Mouse (Mus musculus) lung, embryonic 14.5 days (tissue): ENCODE results near the gene Myh7. TPM values are rescaled to one million over a fixed set of nuclear protein-coding genes. Genes with fewer than 3 reads are reported as not detected.
"Not testable (repeated sequence)": the region's sequence is repeated elsewhere in the genome, so short reads cannot be mapped to it uniquely, and the experiment has no call there.

ENCODE experiments used
- ATAC-seq: fragments of 200-750 bp; cut with Nextera tagmentation; 2 replicates; pipeline ENCODE4 v1.8.0; 2017; ENCODE audit warnings: mild to moderate bottlenecking, moderate TSS enrichment, moderate library complexity; ENCODE audit not compliant: insufficient read depth
- DNase-seq: peaks from one replicate; pipeline ENCODE4 v3.0.0-alpha.2; 2015
- H3K27ac ChIP-seq: fragments of 300-500 bp; sonication (generic); 2 replicates; pipeline ENCODE4 v1.5.1; 2014; ENCODE audit warnings: low read depth, mild to moderate bottlenecking, moderate library complexity
- H3K27me3 ChIP-seq: fragments of 300-500 bp; sonication (generic); 2 replicates; pipeline ENCODE4 v1.6.1; 2014; ENCODE audit warnings: low read length, control low read depth; ENCODE audit not compliant: insufficient read depth
- H3K36me3 ChIP-seq: fragments of 300-500 bp; sonication (generic); 2 replicates; pipeline ENCODE4 v1.6.1; 2014; ENCODE audit warnings: control low read depth; ENCODE audit not compliant: insufficient read depth
- H3K4me1 ChIP-seq: fragments of 300-500 bp; sonication (generic); 2 replicates; pipeline ENCODE4 v1.6.1; 2014; ENCODE audit warnings: antibody characterized with exemption, control low read depth; ENCODE audit not compliant: insufficient read depth
- H3K4me2 ChIP-seq: fragments of 300-500 bp; sonication (generic); 2 replicates; pipeline ENCODE4 v1.6.1; 2014; ENCODE audit warnings: mild to moderate bottlenecking
- H3K4me3 ChIP-seq: fragments of 300-500 bp; sonication (generic); 2 replicates; pipeline ENCODE4 v1.5.1; 2014; ENCODE audit warnings: low read depth, low read length
- H3K9ac ChIP-seq: fragments of 300-500 bp; sonication (generic); 2 replicates; pipeline ENCODE4 v1.6.1; 2014
- H3K9me3 ChIP-seq: fragments of 300-500 bp; sonication (generic); 2 replicates; pipeline ENCODE4 v1.6.1; 2016; ENCODE audit warnings: low read depth, low read length, control low read depth
- CTCF ChIP-seq: IDR thresholded peaks from 2 replicates; pipeline ENCODE4 v1.5.1; 2016; ENCODE audit warnings: antibody characterized with exemption, low read depth
- WGBS: fragments of 180-500 bp; shearing (Covaris S2); extraction: QIAGEN DNeasy Blood & Tissue Kit; methylation state at CpG from one replicate; pipeline ENCODE4 v1.1.7; 2014; 5-methylcytosine and 5-hydroxymethylcytosine counted together
- polyA plus RNA-seq: library from polyadenylated mRNA; unstranded; fragments of >200 nt; fragmentation: Nextera tagmentation; extraction: Ambion mirVana; gene quantifications from 2 replicates; pipeline ENCODE4 v1.2.1, GENCODE M21; 2014

Gene Myh7
- polyA plus RNA-seq, 1 experiment from 2014 or later, result 3.6 TPM

- no peak for TF ChIP-seq CTCF
- Histone ChIP-seq H3K36me3 (no peaks in the 10 kb centered on the region), H3K4me3 (no peak overlapping the region), H3K4me2 (no peak overlapping the region), H3K9me3 (no peaks in the 10 kb centered on the region), H3K27me3 (no peaks in the 10 kb centered on the region), H3K9ac (no peak overlapping the region), H3K4me1 (peaks cover 26% of the 10 kb centered on the region), H3K27ac (peak overlapping the region; percentile 36; the same call in 1 of the 2 replicates)
- ATAC-seq (no peak), DNase-seq (no peak)
- WGBS, result 53% methylated on average over 18 of the region's 18 CpGs
These were observed 9.7 kb upstream of the Myh7 start for GRCm38 (mm10) chr14:55003878-55004855.

GRCm38 (mm10) chr14:55002687-55003120 lies 8.3 kb upstream of the Myh7 start:
- peak; percentile 57 for DNase-seq
- Histone ChIP-seq H3K4me1 (peaks cover 26% of the 10 kb centered on the region), H3K4me3 (no peak overlapping the region), H3K4me2 (peak overlapping the region; percentile 46), H3K9me3 (no peaks in the 10 kb centered on the region), H3K36me3 (no peaks in the 10 kb centered on the region), H3K27me3 (no peaks in the 10 kb centered on the region), H3K27ac (peak overlapping the region; percentile 24; the same call in 1 of the 2 replicates), H3K9ac (no peak overlapping the region)
- TF ChIP-seq CTCF, result no peak
- 17% methylated on average over 7 of the region's 7 CpGs for WGBS
- peak; percentile 24; the same call in 1 of the 2 replicates for ATAC-seq

GRCm38 (mm10) chr14:55001938-55002686 lies 7.7 kb upstream of the Myh7 start:
- Histone ChIP-seq H3K4me1 (peaks cover 26% of the 10 kb centered on the region), H3K9me3 (no peaks in the 10 kb centered on the region), H3K27me3 (no peaks in the 10 kb centered on the region), H3K36me3 (no peaks in the 10 kb centered on the region), H3K9ac (no peak overlapping the region), H3K27ac (no peak overlapping the region), H3K4me3 (no peak overlapping the region), H3K4me2 (peak overlapping the region; percentile 46)
- WGBS, result 23% methylated on average over 12 of the region's 12 CpGs
- ATAC-seq (peak; percentile 48; the same call in 1 of the 2 replicates), DNase-seq (peak; percentile 62)
- no peak for TF ChIP-seq CTCF

GRCm38 (mm10) chr14:55001446-55001845 lies 7.0 kb upstream of the Myh7 start:
- no peak for TF ChIP-seq CTCF

GRCm38 (mm10) chr14:55000814-55001213 lies 6.4 kb upstream of the Myh7 start:
- no peaks in the 10 kb centered on the region for H3K9me3 ChIP-seq
- DNase-seq, result no peak
- no peak for ATAC-seq
- H3K4me1 ChIP-seq, result peaks cover 26% of the 10 kb centered on the region
- TF ChIP-seq CTCF, result no peak
- no peak overlapping the region for H3K27ac ChIP-seq
- no peak overlapping the region for H3K4me3 ChIP-seq
- no peaks in the 10 kb centered on the region for H3K27me3 ChIP-seq
- no peak overlapping the region for H3K4me2 ChIP-seq
- no peak overlapping the region for H3K9ac ChIP-seq
- 77% methylated on average over 6 of the region's 6 CpGs for WGBS
- H3K36me3 ChIP-seq, result no peaks in the 10 kb centered on the region

More at GRCm38 (mm10) chr14:55001446-55001845, 7.0 kb upstream of the Myh7 start:
- H3K4me3 ChIP-seq, result no peak overlapping the region
- DNase-seq (no peak), ATAC-seq (no peak)
- no peak overlapping the region for H3K27ac ChIP-seq
- no peak overlapping the region for H3K9ac ChIP-seq
- 97% methylated on average over 2 of the region's 2 CpGs for WGBS
- no peaks in the 10 kb centered on the region for H3K36me3 ChIP-seq
- H3K4me1 ChIP-seq, result peaks cover 26% of the 10 kb centered on the region
- no peak overlapping the region for H3K4me2 ChIP-seq
- no peaks in the 10 kb centered on the region for H3K9me3 ChIP-seq
- no peaks in the 10 kb centered on the region for H3K27me3 ChIP-seq

- not testable (repeated sequence) for ATAC-seq, H3K4me2 ChIP-seq, H3K9ac ChIP-seq, H3K36me3 ChIP-seq, H3K27me3 ChIP-seq, DNase-seq, H3K4me3 ChIP-seq, H3K9me3 ChIP-seq, H3K27ac ChIP-seq
- peaks cover 27% of the 10 kb centered on the region for H3K4me1 ChIP-seq
- 78% methylated on average over 5 of the region's 5 CpGs for WGBS
These were observed 5.4 kb upstream of the Myh7 start for GRCm38 (mm10) chr14:54999868-55000267.

- no peaks in the 10 kb centered on the region for H3K9me3 ChIP-seq
- ATAC-seq, result no peak
- no peak overlapping the region for H3K4me2 ChIP-seq
- no peaks in the 10 kb centered on the region for H3K27me3 ChIP-seq
- no peaks in the 10 kb centered on the region for H3K36me3 ChIP-seq
- H3K9ac ChIP-seq, result no peak overlapping the region
- TF ChIP-seq CTCF, result no peak
- no peak overlapping the region for H3K27ac ChIP-seq
- peaks cover 24% of the 10 kb centered on the region for H3K4me1 ChIP-seq
- no peak overlapping the region for H3K4me3 ChIP-seq
- DNase-seq, result no peak
These were observed 4.3 kb upstream of the Myh7 start for GRCm38 (mm10) chr14:54998680-54999079.
